Mouse (Mus musculus) limb, embryonic 14.5 days (tissue): ENCODE measurements around the gene Hectd4. TPM values are rescaled to one million over a fixed set of nuclear protein-coding genes. Genes with fewer than 3 reads are reported as not detected.

Experiments used
- ATAC-seq: fragments of 200-750 bp; cut with Nextera tagmentation; 2 replicates; pipeline ENCODE4 v1.8.0; 2017; ENCODE audit warnings: low read depth, moderate number of reproducible peaks, moderate TSS enrichment; ENCODE audit not compliant: low FRiP score
- DNase-seq: peaks from one replicate; pipeline ENCODE4 v3.0.0-alpha.2; 2015; ENCODE audit warnings: low spot score
- H3K27ac ChIP-seq: fragments of 300-500 bp; sonication (generic); replicated peaks from 2 replicates; pipeline ENCODE4 v1.5.1; 2014; ENCODE audit warnings: low read depth, mild to moderate bottlenecking, low read length, moderate library complexity, mixed read lengths
- H3K27me3 ChIP-seq: fragments of 300-500 bp; sonication (generic); 2 replicates; pipeline ENCODE4 v1.6.1; 2014; ENCODE audit warnings: low read length, mixed read lengths; ENCODE audit not compliant: control insufficient read depth, insufficient read depth
- H3K36me3 ChIP-seq: fragments of 300-500 bp; sonication (generic); 2 replicates; pipeline ENCODE4 v1.6.1; 2014; ENCODE audit warnings: mild to moderate bottlenecking, low read length, moderate library complexity, mixed read lengths; ENCODE audit not compliant: control insufficient read depth, insufficient read depth
- H3K4me1 ChIP-seq: fragments of 300-500 bp; sonication (generic); 2 replicates; pipeline ENCODE4 v1.6.1; 2014; ENCODE audit warnings: antibody characterized with exemption, low read length, mixed read lengths; ENCODE audit not compliant: control insufficient read depth, insufficient read depth
- H3K4me2 ChIP-seq: fragments of 300-500 bp; sonication (generic); replicated peaks from 2 replicates; pipeline ENCODE4 v1.6.1; 2014; ENCODE audit warnings: low read depth, mild to moderate bottlenecking, low read length, moderate library complexity; ENCODE audit not compliant: severe bottlenecking
- H3K4me3 ChIP-seq: fragments of 300-500 bp; sonication (generic); replicated peaks from 2 replicates; pipeline ENCODE4 v1.5.1; 2014; ENCODE audit warnings: low read length
- H3K9ac ChIP-seq: fragments of 300-500 bp; sonication (generic); 2 replicates; pipeline ENCODE4 v1.6.1; 2014; ENCODE audit warnings: mild to moderate bottlenecking, low read depth, low read length, moderate library complexity; ENCODE audit not compliant: severe bottlenecking
- H3K9me3 ChIP-seq: fragments of 300-500 bp; sonication (generic); 2 replicates; pipeline ENCODE4 v1.6.1; 2016; ENCODE audit warnings: low read length; ENCODE audit not compliant: control insufficient read depth
- POLR2A ChIP-seq: fragments of 200-500 bp; IDR thresholded peaks from 2 replicates; pipeline ENCODE4 v1.8.0; 2012; ENCODE audit warnings: inconsistent platforms, mild to moderate bottlenecking, moderate library complexity, borderline replicate concordance; ENCODE audit not compliant: insufficient read depth, insufficient read length; ENCODE audit errors: extremely low read depth
- WGBS: fragments of 180-500 bp; shearing (Covaris S2); extraction: QIAGEN DNeasy Blood & Tissue Kit; methylation state at CpG from one replicate; pipeline ENCODE4 v1.1.7; 2014; 5-methylcytosine and 5-hydroxymethylcytosine counted together
- polyA plus RNA-seq, 2 experiments: library from polyadenylated mRNA; depleted of rRNA in 1 of 2; stranded (reverse) in 1 of 2; unstranded in 1 of 2; fragments of >200 nt; fragmentation: Nextera tagmentation in 1 of 2; extraction: Ambion mirVana in 1 of 2; gene quantifications; 2 replicates each; pipeline versions ENCODE4 v1.2.1 to v1.2.3; 2012 to 2014

Gene Hectd4
- polyA plus RNA-seq, 2 experiments, result 7.0 to 15.2 TPM

DNA sequence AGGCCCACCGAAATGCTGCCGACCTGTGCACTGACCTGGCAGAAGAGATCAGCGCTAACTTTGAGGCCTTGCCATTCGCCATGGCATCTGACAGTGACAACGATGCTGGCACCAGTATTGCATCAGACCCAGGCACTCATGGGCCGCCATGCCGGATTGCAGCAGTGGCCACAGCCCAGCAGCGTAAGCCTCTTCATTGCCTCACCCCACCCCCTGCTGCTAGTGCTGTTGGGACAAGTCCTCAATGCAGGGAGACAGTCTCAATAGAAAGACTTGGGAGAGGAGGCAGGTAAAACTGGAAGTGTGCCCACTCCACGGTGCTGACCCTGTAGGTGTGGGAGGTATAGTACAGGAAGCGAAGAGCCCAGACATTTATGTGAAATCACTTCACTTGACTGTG is 111.7 kb downstream of the Hectd4 start:
- no peak overlapping the region for H3K9ac ChIP-seq
- H3K4me2 ChIP-seq, result no peak overlapping the region
- ATAC-seq, result no peak
- no peak for TF ChIP-seq POLR2A
- no peaks in the 10 kb centered on the region for H3K27me3 ChIP-seq
- WGBS, result 97% methylated on average over 10 of the region's 10 CpGs
- H3K4me1 ChIP-seq, result no peaks in the 10 kb centered on the region
- DNase-seq, result no peak
- H3K36me3 ChIP-seq, result peaks cover 84% of the 10 kb centered on the region
- H3K27ac ChIP-seq, result no peak overlapping the region
- H3K4me3 ChIP-seq, result no peak overlapping the region
- no peaks in the 10 kb centered on the region for H3K9me3 ChIP-seq

DNA sequence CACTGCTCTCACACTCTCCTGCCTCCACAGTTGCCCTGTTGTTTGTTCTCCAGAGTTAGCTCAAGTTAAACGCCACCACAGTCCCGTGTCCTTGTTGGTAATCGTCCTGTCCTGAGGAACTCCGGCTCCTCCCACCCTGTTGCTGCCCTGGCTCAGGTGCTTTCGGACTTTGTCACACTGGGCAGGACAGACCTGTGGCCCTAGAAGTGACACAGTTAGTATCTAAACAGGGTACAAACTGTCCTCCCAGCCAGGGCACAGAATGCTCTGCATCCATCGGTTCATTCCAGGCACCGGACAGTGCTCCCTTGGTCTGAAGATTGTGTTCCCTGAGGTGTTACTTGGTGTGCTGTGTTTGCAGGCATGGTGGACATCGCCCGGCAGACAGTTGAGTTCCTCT is 114.0 kb downstream of the Hectd4 start:
- no peak overlapping the region for H3K27ac ChIP-seq
- 94% methylated on average over 9 of the region's 9 CpGs for WGBS
- peaks cover 88% of the 10 kb centered on the region for H3K36me3 ChIP-seq
- no peaks in the 10 kb centered on the region for H3K4me1 ChIP-seq
- H3K9ac ChIP-seq, result no peak overlapping the region
- H3K4me2 ChIP-seq, result no peak overlapping the region
- H3K9me3 ChIP-seq, result no peaks in the 10 kb centered on the region
- DNase-seq (no peak), ATAC-seq (no peak)
- H3K27me3 ChIP-seq, result no peaks in the 10 kb centered on the region
- H3K4me3 ChIP-seq, result no peak overlapping the region
- no peak for TF ChIP-seq POLR2A

DNA sequence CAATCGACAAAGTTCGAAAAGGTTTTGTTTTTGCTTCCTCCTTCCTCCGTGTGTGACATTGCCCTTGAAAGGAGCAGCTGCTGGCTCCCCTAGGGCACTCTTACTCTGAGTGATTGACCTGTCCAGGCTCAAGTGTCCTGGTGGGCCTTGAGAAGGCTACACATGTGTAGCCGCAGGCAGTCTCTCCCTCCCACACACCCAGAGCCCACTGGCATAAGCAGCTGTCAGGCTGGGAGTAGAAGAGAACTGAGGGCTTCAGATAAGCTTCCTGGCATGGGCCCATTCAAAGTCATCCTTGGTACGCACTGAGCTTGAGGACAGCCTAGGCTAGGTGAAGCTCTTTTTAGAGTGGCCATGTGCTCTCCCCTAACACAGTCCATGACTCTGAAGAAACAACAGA is 114.4 kb downstream of the Hectd4 start:
- Histone ChIP-seq H3K4me1 (no peaks in the 10 kb centered on the region), H3K4me3 (no peak overlapping the region), H3K9ac (no peak overlapping the region), H3K27me3 (no peaks in the 10 kb centered on the region), H3K9me3 (no peaks in the 10 kb centered on the region), H3K4me2 (no peak overlapping the region), H3K27ac (no peak overlapping the region), H3K36me3 (peaks cover 88% of the 10 kb centered on the region)
- TF ChIP-seq POLR2A, result no peak
- DNase-seq (no peak), ATAC-seq (no peak)
- WGBS, result 87% methylated on average over 5 of the region's 5 CpGs

DNA sequence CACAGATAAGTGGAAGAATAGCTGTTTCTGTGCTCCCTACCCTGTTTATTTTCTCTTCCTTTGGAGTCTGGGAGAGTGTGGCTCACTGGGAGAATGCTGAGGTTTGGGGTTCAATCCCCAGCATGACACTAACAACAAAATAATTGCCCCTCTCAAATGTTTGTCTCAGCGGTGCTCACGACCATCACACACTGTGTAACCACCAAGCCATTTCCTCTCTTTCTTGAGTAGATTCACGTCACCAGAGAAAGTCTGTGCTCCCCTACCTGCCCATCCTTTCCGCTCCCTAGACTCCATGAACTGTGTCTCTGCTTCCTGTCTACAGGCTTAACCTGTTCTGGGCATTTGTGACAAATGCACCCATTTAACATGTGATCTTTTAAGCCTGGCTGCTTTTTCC is 115.4 kb downstream of the Hectd4 start:
- no peak for TF ChIP-seq POLR2A
- Histone ChIP-seq H3K4me1 (no peaks in the 10 kb centered on the region), H3K4me3 (no peak overlapping the region), H3K27ac (no peak overlapping the region), H3K36me3 (peaks cover 93% of the 10 kb centered on the region), H3K27me3 (no peaks in the 10 kb centered on the region), H3K9ac (no peak overlapping the region), H3K9me3 (no peaks in the 10 kb centered on the region), H3K4me2 (no peak overlapping the region)
- WGBS, result 94% methylated on average over 4 of the region's 4 CpGs
- ATAC-seq (no peak), DNase-seq (no peak)

DNA sequence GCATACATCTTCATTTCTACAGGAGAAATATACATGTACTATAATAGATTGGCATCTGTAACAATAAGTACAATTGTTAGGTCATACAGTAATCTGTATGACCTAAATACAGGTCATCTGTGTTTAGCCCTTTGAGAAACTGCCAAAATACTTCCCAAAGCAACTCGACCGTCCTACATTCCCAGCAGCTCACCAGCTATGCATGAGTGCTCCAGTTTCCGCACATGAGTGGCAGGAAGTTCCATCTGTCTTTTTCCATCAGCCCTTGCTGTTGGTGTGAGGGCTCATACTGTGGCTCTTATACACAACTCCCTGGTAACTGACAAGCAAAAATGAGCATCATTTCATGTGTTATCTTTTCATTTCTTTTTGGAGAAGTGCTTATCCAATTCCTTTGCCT is 116.0 kb downstream of the Hectd4 start:
- no peaks in the 10 kb centered on the region for H3K9me3 ChIP-seq
- ATAC-seq, result no peak
- H3K27me3 ChIP-seq, result no peaks in the 10 kb centered on the region
- no peak overlapping the region for H3K27ac ChIP-seq
- no peaks in the 10 kb centered on the region for H3K4me1 ChIP-seq
- peaks cover 92% of the 10 kb centered on the region for H3K36me3 ChIP-seq
- no peak overlapping the region for H3K4me2 ChIP-seq
- H3K9ac ChIP-seq, result no peak overlapping the region
- DNase-seq, result no peak
- TF ChIP-seq POLR2A, result no peak
- H3K4me3 ChIP-seq, result no peak overlapping the region
- 73% methylated on average over 3 of the region's 3 CpGs for WGBS

DNA sequence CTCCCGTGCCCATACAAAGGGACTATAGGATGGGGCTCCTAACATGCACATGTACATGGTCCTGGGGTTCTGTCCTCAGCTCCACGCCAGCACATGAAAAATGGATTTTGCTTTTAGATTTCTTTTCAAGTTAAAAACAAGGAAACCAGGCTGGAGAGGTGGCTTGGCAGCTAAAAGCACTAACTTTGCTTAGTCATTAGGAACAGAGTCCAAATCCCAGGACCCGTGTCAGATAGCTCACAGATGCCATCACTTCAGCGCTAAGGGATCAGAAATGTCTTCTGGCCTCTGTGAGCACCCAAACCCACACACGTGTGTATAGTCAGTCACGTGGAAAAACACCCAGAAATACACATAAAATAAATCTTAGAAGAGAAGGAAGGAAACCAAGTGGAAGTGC is 116.8 kb downstream of the Hectd4 start:
- Histone ChIP-seq H3K4me2 (no peak overlapping the region), H3K9ac (no peak overlapping the region), H3K36me3 (peaks cover 86% of the 10 kb centered on the region), H3K4me3 (no peak overlapping the region), H3K27ac (no peak overlapping the region), H3K9me3 (no peaks in the 10 kb centered on the region), H3K27me3 (no peaks in the 10 kb centered on the region), H3K4me1 (no peaks in the 10 kb centered on the region)
- TF ChIP-seq POLR2A, result no peak
- ATAC-seq, result no peak
- no peak for DNase-seq
- WGBS, result 89% methylated on average over 6 of the region's 6 CpGs
